Comparison of ENCODE assay signal across 13 mouse cellular contexts in the genomic region with DNA sequence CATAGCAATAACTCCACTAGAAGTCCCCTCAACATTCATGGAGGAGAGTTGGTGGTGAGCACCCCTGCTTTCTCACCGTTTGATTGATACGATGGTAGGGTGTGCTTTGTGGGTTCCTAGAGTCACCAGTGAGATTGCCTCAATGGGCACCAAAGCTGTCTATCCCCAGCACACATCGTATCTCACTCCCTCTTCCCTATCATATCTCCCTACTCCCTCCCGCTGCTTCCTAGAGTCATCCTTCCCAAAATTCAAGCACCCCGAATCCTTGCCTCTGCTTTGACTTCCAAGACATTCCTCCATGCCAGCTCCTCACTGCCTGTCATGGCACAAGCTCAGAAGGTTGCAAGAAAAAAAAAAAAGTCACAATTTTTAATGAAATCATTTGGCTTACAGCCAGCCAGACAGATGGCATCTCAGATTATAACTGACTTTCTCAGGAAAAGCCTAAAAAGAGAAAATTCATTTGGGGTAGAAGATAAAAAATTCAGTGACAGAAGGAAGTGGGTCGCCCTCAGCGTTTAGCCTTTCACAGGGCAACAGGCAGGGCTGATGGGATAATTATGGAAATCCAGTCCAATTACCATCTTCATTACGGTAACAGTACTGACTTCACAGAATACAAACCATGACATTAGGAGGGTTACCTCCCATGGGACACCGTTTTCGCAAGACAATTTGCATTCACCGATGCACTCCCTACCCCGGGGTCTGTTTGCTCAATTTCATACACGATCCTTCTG.
DNase-seq lines count a peak whose midpoint lies in the region; ATAC-seq and TF ChIP-seq lines count a peak whose summit lies in the region.
"Had no signal": no experiment of that assay in that cellular context is flagged by ENCODE, and none has a peak within 500 bp of the region (broad histone marks: within the 10 kb centered on the region; RNA-seq: fewer than 3 reads in every experiment).

No protein-coding gene starts in this region.

- H3K27ac ChIP-seq in midbrain, embryonic 14.5 days (replicated peaks; ENCODE audit: low read depth, low read length), result 0 out of 2 replicates have a peak overlapping the region, but pooled peaks have one; percentile 45
- H3K27ac ChIP-seq in midbrain, embryonic 10.5 days (replicated peaks), result no peak overlapping the region
- no peak overlapping the region for H3K27ac ChIP-seq in hindbrain, embryonic 12.5 days
- no peak overlapping the region for H3K27ac ChIP-seq in heart, adult 2 months
- H3K27ac ChIP-seq: midbrain, embryonic 12.5 days; stomach, embryonic 15.5 days had no signal

- WGBS in midbrain, embryonic 14.5 days, result 55% methylated on average over 13 of the region's 13 CpGs
- 88% methylated on average over 13 of the region's 13 CpGs for WGBS in midbrain, embryonic 10.5 days
- WGBS in hindbrain, embryonic 12.5 days, result 74% methylated on average over 13 of the region's 13 CpGs
- 86% methylated on average over 13 of the region's 13 CpGs for WGBS in heart, adult 2 months

- TF ChIP-seq CTCF in heart, adult 2 months (IDR thresholded peaks at IDR 0.05), result no peak

- no peaks in the 10 kb centered on the region for H3K27me3 ChIP-seq in midbrain, embryonic 14.5 days (ENCODE audit: control insufficient read depth, insufficient read depth, low read length)
- no peaks in the 10 kb centered on the region for H3K27me3 ChIP-seq in midbrain, embryonic 10.5 days (ENCODE audit: low read depth, poor library complexity, severe bottlenecking)
- H3K27me3 ChIP-seq in hindbrain, embryonic 12.5 days, result no peaks in the 10 kb centered on the region
- no peaks in the 10 kb centered on the region for H3K27me3 ChIP-seq in heart, adult 2 months (ENCODE audit: control insufficient read depth, insufficient read depth, low read length)
- H3K27me3 ChIP-seq: heart, embryonic 12.5 days; midbrain, embryonic 12.5 days; stomach, embryonic 15.5 days had no signal

- peak; percentile 13 for DNase-seq in cerebellum, adult 11 months
- DNase-seq in midbrain, embryonic 14.5 days, result peak; percentile 84
- DNase-seq in midbrain, embryonic 10.5 days (ENCODE audit: low spot score), result no peak
- DNase-seq in right cerebral cortex, postnatal 14 days, result peak; percentile 32
- DNase-seq in lung, postnatal 14 days, result no peak
- DNase-seq in heart, adult 2 months, result no peak
- DNase-seq: kidney, postnatal 25 days; lung, adult 18-20 months had no signal

- no peaks in the 10 kb centered on the region for H3K9me3 ChIP-seq in midbrain, embryonic 14.5 days (ENCODE audit: control insufficient read depth, low read length)
- no peaks in the 10 kb centered on the region for H3K9me3 ChIP-seq in midbrain, embryonic 10.5 days (replicated peaks)
- H3K9me3 ChIP-seq in hindbrain, embryonic 12.5 days (replicated peaks), result no peaks in the 10 kb centered on the region
- H3K9me3 ChIP-seq: midbrain, embryonic 12.5 days; stomach, embryonic 15.5 days had no signal

- H3K4me3 ChIP-seq in midbrain, embryonic 14.5 days (replicated peaks; ENCODE audit: low read depth, low read length), result no peak overlapping the region
- no peak overlapping the region for H3K4me3 ChIP-seq in midbrain, embryonic 10.5 days
- H3K4me3 ChIP-seq in hindbrain, embryonic 12.5 days, result no peak overlapping the region
- no peak overlapping the region for H3K4me3 ChIP-seq in heart, adult 2 months
- H3K4me3 ChIP-seq: heart, embryonic 12.5 days; midbrain, embryonic 12.5 days; stomach, embryonic 15.5 days had no signal

- H3K79me2 ChIP-seq in heart, adult 2 months (replicated peaks; ENCODE audit: control insufficient read depth, insufficient read depth, low read length), result no peaks in the 10 kb centered on the region

- TF ChIP-seq EP300 in heart, adult 2 months (IDR thresholded peaks at IDR 0.05; ENCODE audit: insufficient read depth, low read depth, low read length), result no peak

- no peak for TF ChIP-seq POLR2A in heart, adult 2 months (IDR thresholded peaks at IDR 0.05; ENCODE audit: insufficient read depth, low read depth, low read length)

- ATAC-seq in cerebellum, adult (ENCODE audit: insufficient number of reproducible peaks, low FRiP score, low TSS enrichment), result no peak
- ATAC-seq in midbrain, embryonic 14.5 days (ENCODE audit: low FRiP score, low TSS enrichment), result peak; percentile 43; the same call in 1 of the 2 replicates
- peak; percentile 79 for ATAC-seq in hindbrain, embryonic 12.5 days (ENCODE audit: low FRiP score)

- peaks cover 4% of the 10 kb centered on the region; the same call in 1 of the 2 replicates for H3K4me1 ChIP-seq in midbrain, embryonic 14.5 days (ENCODE audit: control insufficient read depth, insufficient read depth, low read length)
- no peaks in the 10 kb centered on the region for H3K4me1 ChIP-seq in midbrain, embryonic 10.5 days
- H3K4me1 ChIP-seq in hindbrain, embryonic 12.5 days, result 0 out of 2 replicates have a peak, but pooled peaks cover 4% of the 10 kb centered on the region
- peaks cover 1% of the 10 kb centered on the region; the same call in 1 of the 2 replicates for H3K4me1 ChIP-seq in heart, adult 2 months (ENCODE audit: control insufficient read depth, insufficient read depth, low read length)
- H3K4me1 ChIP-seq: heart, embryonic 12.5 days; midbrain, embryonic 12.5 days; stomach, embryonic 15.5 days had no signal

- no peak overlapping the region for H3K9ac ChIP-seq in midbrain, embryonic 14.5 days (replicated peaks; ENCODE audit: low read length)
- no peak overlapping the region for H3K9ac ChIP-seq in hindbrain, embryonic 12.5 days
- H3K9ac ChIP-seq in heart, adult 2 months (ENCODE audit: low read depth, low read length), result no peak overlapping the region
- H3K9ac ChIP-seq: heart, embryonic 12.5 days; midbrain, embryonic 12.5 days; stomach, embryonic 15.5 days had no signal

- no peak overlapping the region for H3K4me2 ChIP-seq in midbrain, embryonic 14.5 days (ENCODE audit: low read length)
- H3K4me2 ChIP-seq in hindbrain, embryonic 12.5 days (replicated peaks), result no peak overlapping the region
- H3K4me2 ChIP-seq: heart, embryonic 12.5 days; midbrain, embryonic 12.5 days; stomach, embryonic 15.5 days had no signal

- H3K36me3 ChIP-seq in midbrain, embryonic 14.5 days (ENCODE audit: control insufficient read depth, insufficient read depth, low read length), result no peaks in the 10 kb centered on the region
- H3K36me3 ChIP-seq in midbrain, embryonic 10.5 days, result no peaks in the 10 kb centered on the region
- H3K36me3 ChIP-seq in hindbrain, embryonic 12.5 days, result no peaks in the 10 kb centered on the region
- H3K36me3 ChIP-seq in heart, adult 2 months (ENCODE audit: control insufficient read depth, insufficient read depth, low read length), result no peaks in the 10 kb centered on the region; the same call in 1 of the 2 replicates
- H3K36me3 ChIP-seq: heart, embryonic 12.5 days; midbrain, embryonic 12.5 days; stomach, embryonic 15.5 days had no signal

- intact Hi-C loops in heart, adult 2 months (cut with DNase I), result no loop called here

Comparison
In these comparisons a context has a peak if more than half of its experiments do, and no peak if none do; other contexts are left out.
1. DNase-seq: peak in cerebellum, adult 11 months (single experiment), midbrain, embryonic 14.5 days (single experiment) and right cerebral cortex, postnatal 14 days (single experiment); none in midbrain, embryonic 10.5 days (single experiment), lung, postnatal 14 days (single experiment) and heart, adult 2 months (0 of 2).